Mouse (Mus musculus) erythroblast, embryonic 14.5 days (primary cell): ENCODE results near the gene Spata5.

Experiments
- GATA1 ChIP-seq: IDR thresholded peaks from 2 replicates; pipeline ENCODE4 v1.6.1; 2012; ENCODE audit warnings: low read length, inconsistent platforms, mixed read lengths
- TAL1 ChIP-seq: IDR thresholded peaks from 3 replicates; pipeline ENCODE4 v1.6.1; 2012; ENCODE audit warnings: low read length, inconsistent platforms, mixed read lengths

GRCm38 (mm10) chr3:37483709-37484265 is 64.1 kb downstream of the Spata5 start:
- TF ChIP-seq GATA1 (no peak), TAL1 (no peak)
